Mouse (Mus musculus): ENCODE data around the gene Nup107. TPM values are rescaled to one million over a fixed set of nuclear protein-coding genes. Genes with fewer than 3 reads are reported as not detected.

Gene Nup107
- polyA plus RNA-seq, 1 experiment, result 1.0 TPM

DNA sequence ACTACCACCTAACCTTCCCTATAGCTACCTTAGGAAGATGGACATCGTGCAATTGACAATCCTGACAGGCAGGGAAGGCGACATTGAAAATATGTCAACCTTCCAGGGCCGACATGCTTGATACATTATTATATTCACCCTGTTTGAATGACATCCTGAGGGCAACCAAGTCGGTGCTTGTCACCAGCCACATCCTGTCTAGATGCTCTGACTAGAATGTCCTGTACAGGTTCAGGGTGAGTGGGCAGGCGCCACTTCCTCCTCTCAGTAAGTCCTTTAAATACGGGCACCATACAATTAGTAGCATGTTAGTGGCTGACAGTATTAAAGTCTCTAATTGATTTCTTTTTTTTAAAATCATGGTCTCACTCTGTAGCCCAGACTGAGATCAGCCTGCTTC lies 15.6 kb upstream of the Nup107 start:
- H3K27me3 ChIP-seq (ENCODE audit: control insufficient read depth), result no peaks in the 10 kb centered on the region
- H3K4me1 ChIP-seq (ENCODE audit: control insufficient read depth), result peaks cover 4% of the 10 kb centered on the region
- H3K4me3 ChIP-seq (replicated peaks), result no peak overlapping the region
- H3K36me3 ChIP-seq (ENCODE audit: control insufficient read depth), result peaks cover 16% of the 10 kb centered on the region
- TF ChIP-seq GATA1 (IDR thresholded peaks at IDR 0.05; ENCODE audit: low read length) (no peak), TAL1 (IDR thresholded peaks at IDR 0.05; ENCODE audit: low read length) (no peak)
- H3K9me3 ChIP-seq (ENCODE audit: control insufficient read depth, low read length), result no peaks in the 10 kb centered on the region

DNA sequence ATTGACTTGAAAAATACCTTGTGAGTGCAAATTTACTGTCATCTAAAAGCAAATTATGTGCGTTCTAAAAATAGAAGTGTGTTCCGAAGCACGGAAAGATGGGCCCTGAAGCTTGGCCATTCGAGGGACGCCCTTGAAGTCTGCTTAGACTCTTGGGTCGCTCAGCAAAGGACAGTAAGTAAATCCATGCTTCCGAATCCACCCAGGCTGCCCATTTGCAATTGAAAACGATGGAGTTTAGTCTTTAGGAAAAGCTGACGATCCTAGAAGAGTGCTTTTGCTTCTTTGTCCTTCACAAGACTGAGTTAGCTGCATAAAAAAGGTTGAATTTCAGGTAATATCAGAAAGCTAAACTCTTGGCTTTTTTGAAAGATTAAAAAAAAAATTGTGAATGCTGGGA lies 13.4 kb upstream of the Nup107 start:
- Histone ChIP-seq H3K36me3 (ENCODE audit: control insufficient read depth) (no peaks in the 10 kb centered on the region), H3K27me3 (ENCODE audit: control insufficient read depth) (no peaks in the 10 kb centered on the region), H3K9me3 (ENCODE audit: control insufficient read depth, low read length) (no peaks in the 10 kb centered on the region), H3K4me1 (ENCODE audit: control insufficient read depth) (peaks cover 4% of the 10 kb centered on the region), H3K4me3 (replicated peaks) (no peak overlapping the region)
- no peak for TF ChIP-seq TAL1 (IDR thresholded peaks at IDR 0.05; ENCODE audit: low read length)
- TF ChIP-seq GATA1 (IDR thresholded peaks at IDR 0.05; ENCODE audit: low read length), result no peak

DNA sequence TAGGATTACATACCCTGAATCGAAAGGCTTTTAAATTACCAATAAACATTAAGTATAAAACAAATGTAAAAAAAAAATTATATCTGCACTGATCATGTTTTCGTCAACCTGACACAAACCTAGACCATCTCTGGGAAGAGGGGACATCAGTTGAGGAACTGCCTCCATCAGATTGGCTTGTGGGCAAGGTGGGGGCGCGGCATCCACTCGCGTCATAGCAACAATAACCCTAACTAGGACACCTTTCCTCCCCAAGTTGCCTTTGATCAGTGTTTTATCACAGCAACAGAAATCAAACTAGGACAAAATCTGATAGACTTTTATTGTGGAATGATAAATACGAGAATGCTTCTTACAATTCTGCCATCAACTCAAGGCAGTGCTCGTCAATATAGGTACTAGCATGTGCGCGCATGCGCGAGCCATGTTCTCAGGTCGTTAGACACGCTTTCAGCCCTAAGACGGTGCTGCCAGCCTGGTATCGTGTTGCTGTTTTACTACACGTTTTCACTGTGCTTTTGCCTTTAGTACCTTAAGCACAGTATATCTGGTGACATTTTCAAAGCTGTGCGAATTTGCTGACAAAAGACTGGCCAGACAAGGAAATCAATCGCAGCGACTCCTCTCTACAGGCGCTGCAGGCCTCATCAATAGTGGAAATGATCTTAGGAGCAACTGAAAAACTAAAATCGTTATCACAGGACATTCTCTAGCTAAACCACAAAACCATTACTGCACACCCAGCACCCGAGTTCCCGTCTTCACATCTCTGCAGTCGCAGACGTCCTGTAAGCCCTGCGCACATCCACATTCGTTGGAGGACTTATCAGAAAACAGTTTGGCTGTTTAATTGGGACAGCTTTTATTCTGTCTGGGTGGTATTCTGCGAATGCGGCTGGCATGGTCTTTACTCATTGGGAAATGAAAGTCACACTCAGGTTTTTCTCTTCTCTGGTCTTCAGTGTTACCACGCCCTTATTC lies 11.7 kb upstream of the Nup107 start:
- Histone ChIP-seq H3K4me3 (replicated peaks) (no peak overlapping the region), H3K4me1 (ENCODE audit: control insufficient read depth) (peaks cover 4% of the 10 kb centered on the region), H3K27me3 (ENCODE audit: control insufficient read depth) (no peaks in the 10 kb centered on the region), H3K36me3 (ENCODE audit: control insufficient read depth) (no peaks in the 10 kb centered on the region), H3K9me3 (ENCODE audit: control insufficient read depth, low read length) (no peaks in the 10 kb centered on the region)
- no peak for TF ChIP-seq TAL1 (IDR thresholded peaks at IDR 0.05; ENCODE audit: low read length)
- no peak for TF ChIP-seq GATA1 (IDR thresholded peaks at IDR 0.05; ENCODE audit: low read length)

DNA sequence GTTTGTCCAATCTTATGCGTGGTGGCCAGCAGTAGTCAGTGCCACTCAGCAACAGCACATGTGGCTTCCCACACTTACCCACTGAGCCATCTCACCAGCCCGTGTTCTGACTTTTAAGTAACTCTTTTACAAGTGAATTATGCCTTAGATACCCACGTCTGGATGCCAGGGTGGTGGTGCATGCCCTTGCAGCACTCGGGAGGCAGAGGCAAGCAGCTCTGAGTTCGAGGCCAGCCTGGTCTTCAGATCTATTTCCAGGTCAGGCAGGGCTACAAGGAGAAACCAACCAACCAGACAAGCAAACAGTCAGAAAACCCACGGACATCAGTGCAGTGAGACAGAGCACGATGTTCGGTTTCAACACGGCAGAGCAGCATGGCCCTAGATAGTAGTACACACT lies 9.4 kb upstream of the Nup107 start:
- no peak overlapping the region for H3K4me3 ChIP-seq (replicated peaks)
- TF ChIP-seq GATA1 (IDR thresholded peaks at IDR 0.05; ENCODE audit: low read length), result no peak
- TF ChIP-seq TAL1 (IDR thresholded peaks at IDR 0.05; ENCODE audit: low read length), result no peak
- H3K27me3 ChIP-seq (ENCODE audit: control insufficient read depth), result no peaks in the 10 kb centered on the region
- no peaks in the 10 kb centered on the region for H3K9me3 ChIP-seq (ENCODE audit: control insufficient read depth, low read length)
- no peaks in the 10 kb centered on the region for H3K36me3 ChIP-seq (ENCODE audit: control insufficient read depth)
- H3K4me1 ChIP-seq (ENCODE audit: control insufficient read depth), result peaks cover 8% of the 10 kb centered on the region

DNA sequence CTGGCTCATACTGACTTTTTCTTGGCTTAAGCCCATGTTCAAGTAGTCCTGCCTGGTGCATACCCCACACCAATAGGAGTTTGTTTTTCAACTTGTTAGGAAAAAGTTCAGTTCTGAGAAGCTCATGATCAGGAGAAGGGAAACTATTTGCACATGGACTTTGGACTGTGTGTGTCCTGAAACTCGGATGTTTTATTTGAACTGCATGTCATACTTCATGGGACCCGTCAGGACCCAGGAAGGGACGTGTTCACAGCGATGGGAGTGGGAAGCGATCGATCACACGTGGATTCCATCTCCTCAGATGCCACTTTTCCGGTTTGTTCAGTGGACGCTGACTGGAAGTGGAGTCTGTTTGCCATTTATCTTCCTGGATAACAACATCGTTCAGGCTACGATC lies 7.3 kb upstream of the Nup107 start:
- Histone ChIP-seq H3K36me3 (ENCODE audit: control insufficient read depth) (no peaks in the 10 kb centered on the region), H3K9me3 (ENCODE audit: control insufficient read depth, low read length) (peaks cover 4% of the 10 kb centered on the region), H3K4me1 (ENCODE audit: control insufficient read depth) (peaks cover 9% of the 10 kb centered on the region), H3K27me3 (ENCODE audit: control insufficient read depth) (no peaks in the 10 kb centered on the region), H3K4me3 (replicated peaks) (no peak overlapping the region)
- TF ChIP-seq GATA1 (IDR thresholded peaks at IDR 0.05; ENCODE audit: low read length) (no peak), TAL1 (IDR thresholded peaks at IDR 0.05; ENCODE audit: low read length) (no peak)

DNA sequence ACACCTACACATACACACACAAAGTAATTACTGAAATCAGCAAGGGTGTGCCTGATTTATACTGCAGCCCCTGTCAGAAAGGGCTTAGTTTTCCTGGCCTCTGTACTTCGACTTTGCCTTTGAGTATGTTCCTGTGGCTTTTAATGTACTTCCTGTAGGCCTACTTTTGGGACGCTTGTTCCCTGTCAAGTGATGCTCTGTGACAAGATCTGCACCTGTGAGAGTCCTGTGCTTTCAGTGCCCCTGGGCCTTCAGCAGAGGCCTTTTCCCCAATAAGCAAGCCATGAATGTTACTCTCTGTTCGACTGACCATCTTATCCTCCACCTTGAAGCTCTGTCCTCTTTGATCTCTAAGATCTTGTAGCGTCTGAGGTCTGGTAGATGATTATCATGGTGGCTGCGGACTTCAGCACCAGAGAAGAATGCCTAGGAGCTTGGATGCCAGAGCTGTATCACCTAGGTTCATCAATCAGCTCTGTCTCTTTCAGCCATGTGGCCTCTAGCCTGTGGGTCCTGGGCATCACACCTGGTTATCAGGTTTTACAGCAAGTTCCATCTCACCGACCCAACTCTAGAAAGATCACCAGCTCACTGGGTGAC lies 6.0 kb upstream of the Nup107 start:
- Histone ChIP-seq H3K4me3 (replicated peaks) (no peak overlapping the region), H3K4me1 (ENCODE audit: control insufficient read depth) (peaks cover 10% of the 10 kb centered on the region), H3K9me3 (ENCODE audit: control insufficient read depth, low read length) (peaks cover 4% of the 10 kb centered on the region), H3K36me3 (ENCODE audit: control insufficient read depth) (no peaks in the 10 kb centered on the region), H3K27me3 (ENCODE audit: control insufficient read depth) (no peaks in the 10 kb centered on the region)
- TF ChIP-seq GATA1 (IDR thresholded peaks at IDR 0.05; ENCODE audit: low read length) (no peak), TAL1 (IDR thresholded peaks at IDR 0.05; ENCODE audit: low read length) (no peak)

DNA sequence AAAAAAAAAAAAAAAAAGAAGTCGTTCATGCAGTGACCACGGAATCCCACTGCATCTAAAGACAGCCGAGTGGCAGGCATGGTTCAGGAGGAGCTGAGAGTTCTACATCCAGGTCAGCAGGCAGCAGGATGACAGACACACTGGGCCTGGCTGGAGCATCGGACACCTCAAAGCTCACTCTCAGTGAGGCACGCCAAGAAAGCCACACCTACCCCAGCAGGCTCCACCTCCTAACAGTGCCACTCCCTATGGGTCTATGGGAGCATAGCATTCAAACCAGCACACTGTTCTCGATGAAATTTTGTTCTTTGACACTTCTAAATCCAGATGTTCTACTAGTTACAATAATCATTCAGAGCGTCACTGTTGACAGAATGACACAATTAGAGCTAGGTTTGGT lies 5.2 kb upstream of the Nup107 start:
- Histone ChIP-seq H3K4me1 (ENCODE audit: control insufficient read depth) (peaks cover 17% of the 10 kb centered on the region), H3K36me3 (ENCODE audit: control insufficient read depth) (no peaks in the 10 kb centered on the region), H3K27me3 (ENCODE audit: control insufficient read depth) (no peaks in the 10 kb centered on the region), H3K4me3 (replicated peaks) (no peak overlapping the region), H3K9me3 (ENCODE audit: control insufficient read depth, low read length) (peaks cover 4% of the 10 kb centered on the region)
- TF ChIP-seq TAL1 (IDR thresholded peaks at IDR 0.05; ENCODE audit: low read length), result no peak
- no peak for TF ChIP-seq GATA1 (IDR thresholded peaks at IDR 0.05; ENCODE audit: low read length)

DNA sequence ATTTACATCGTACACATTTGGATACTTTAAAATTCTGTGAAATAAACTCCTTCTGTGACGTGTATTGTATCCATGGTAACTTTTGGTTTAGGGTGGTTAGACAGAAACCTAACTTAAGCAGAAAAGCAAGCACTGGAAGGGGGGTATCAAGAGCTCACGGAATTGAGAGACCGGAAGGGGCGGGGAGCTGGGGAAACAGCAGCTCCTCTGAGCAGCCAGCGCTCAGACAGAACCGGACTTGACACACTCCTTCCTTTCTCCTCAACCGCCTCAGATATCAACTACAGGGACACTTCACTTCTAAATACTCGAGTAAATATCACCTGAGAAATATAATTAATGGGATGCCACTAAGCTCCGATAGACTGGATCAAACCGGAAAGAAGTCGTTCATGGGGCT lies 4.6 kb upstream of the Nup107 start:
- no peak for TF ChIP-seq GATA1 (IDR thresholded peaks at IDR 0.05; ENCODE audit: low read length)
- TF ChIP-seq TAL1 (IDR thresholded peaks at IDR 0.05; ENCODE audit: low read length), result no peak
- H3K27me3 ChIP-seq (ENCODE audit: control insufficient read depth), result no peaks in the 10 kb centered on the region
- no peaks in the 10 kb centered on the region for H3K36me3 ChIP-seq (ENCODE audit: control insufficient read depth)
- peaks cover 17% of the 10 kb centered on the region for H3K4me1 ChIP-seq (ENCODE audit: control insufficient read depth)
- no peak overlapping the region for H3K4me3 ChIP-seq (replicated peaks)
- H3K9me3 ChIP-seq (ENCODE audit: control insufficient read depth, low read length), result peaks cover 4% of the 10 kb centered on the region

DNA sequence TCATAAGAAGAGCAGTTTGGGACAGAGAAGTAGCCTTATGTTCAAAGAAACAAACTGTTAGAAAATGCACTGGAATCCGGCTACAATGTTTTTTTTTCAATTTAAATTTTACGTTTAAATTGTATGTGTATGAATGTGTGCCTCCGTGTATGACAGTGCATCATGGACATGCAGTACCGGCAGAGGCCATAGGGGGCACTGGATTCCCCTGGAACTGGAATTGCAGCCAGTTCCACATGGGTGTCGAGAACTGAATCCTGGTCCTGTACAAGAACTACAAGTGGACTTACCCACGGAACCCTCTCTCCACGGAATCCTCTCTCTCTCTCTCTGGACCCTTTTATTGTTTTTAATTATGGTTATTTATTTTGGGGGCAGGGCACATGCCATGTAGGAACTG lies 3.7 kb upstream of the Nup107 start:
- Histone ChIP-seq H3K9me3 (ENCODE audit: control insufficient read depth, low read length) (peaks cover 4% of the 10 kb centered on the region), H3K36me3 (ENCODE audit: control insufficient read depth) (no peaks in the 10 kb centered on the region; the same call in 1 of the 2 replicates), H3K27me3 (ENCODE audit: control insufficient read depth) (no peaks in the 10 kb centered on the region), H3K4me3 (replicated peaks) (no peak overlapping the region), H3K4me1 (ENCODE audit: control insufficient read depth) (peaks cover 26% of the 10 kb centered on the region)
- TF ChIP-seq GATA1 (IDR thresholded peaks at IDR 0.05; ENCODE audit: low read length), result no peak
- TF ChIP-seq TAL1 (IDR thresholded peaks at IDR 0.05; ENCODE audit: low read length), result no peak

Data from erythroblast, embryonic 14.5 days (primary cell).